Mouse (Mus musculus): Measurements from ENCODE around the gene Enox1.

GRCm38 (mm10) chr14:77600773-77601172, 444.2 kb downstream of the Enox1 start:
- TF ChIP-seq CTCF (IDR thresholded peaks at IDR 0.05; ENCODE audit: low read depth, low read length) (no peak), POLR2A (IDR thresholded peaks at IDR 0.05; ENCODE audit: insufficient read depth, low read length) (no peak)

All from ES-Bruce4 (cell line).